Mouse (Mus musculus) heart, adult 9 months (tissue): ENCODE data around the gene Bcar1.
A peak's percentile ranks its signal among the peaks of the same experiment; 100 is the strongest.

Experiments used
- DNase-seq, 2 experiments: peaks; one replicate each; pipeline ENCODE4 v3.0.0; 2022; ENCODE audit warnings: low spot score in 2 of 2

Bcar1 gene

GRCm38 (mm10) chr8:111681153-111681552 lies 62.5 kb downstream of the Bcar1 start:
- no peak for DNase-seq

- DNase-seq: no peak
Measured at GRCm38 (mm10) chr8:111680423-111681028, 63.1 kb downstream of the Bcar1 start.

- DNase-seq: no peak
Measured at GRCm38 (mm10) chr8:111678848-111679247, 64.8 kb downstream of the Bcar1 start.

- DNase-seq: peak; percentile 46 to 54
Measured at GRCm38 (mm10) chr8:111678111-111678510, 65.5 kb downstream of the Bcar1 start.

GRCm38 (mm10) chr8:111676237-111676636 lies 67.4 kb downstream of the Bcar1 start:
- DNase-seq: no peak

GRCm38 (mm10) chr8:111666751-111667150 lies 76.9 kb downstream of the Bcar1 start:
- DNase-seq: no peak

- DNase-seq: peak; percentile 59 to 77
Measured at GRCm38 (mm10) chr8:111662473-111662872, 81.1 kb downstream of the Bcar1 start.
